Mouse (Mus musculus) E14TG2a.4 (cell line): ENCODE results near the gene 1700125H20Rik.

ENCODE experiments used
- H3K27me3 ChIP-seq: 2 replicates; pipeline ENCODE4 v1.6.1; 2014; ENCODE audit warnings: low read length, control low read depth; ENCODE audit not compliant: insufficient read depth
- H3K36me3 ChIP-seq: 2 replicates; pipeline ENCODE4 v1.6.1; 2014; ENCODE audit warnings: low read length, control low read depth; ENCODE audit not compliant: insufficient read depth
- H3K4me1 ChIP-seq: replicated peaks from 2 replicates; pipeline ENCODE4 v1.6.1; 2014; ENCODE audit warnings: low read depth, low read length, control low read depth
- H3K4me3 ChIP-seq: replicated peaks from 2 replicates; pipeline ENCODE4 v1.5.1; 2014; ENCODE audit warnings: mild to moderate bottlenecking, low read length
- H3K9me3 ChIP-seq: 2 replicates; pipeline ENCODE4 v1.6.1; 2014; ENCODE audit warnings: low read length, control low read depth
- CTCF ChIP-seq: conservative IDR thresholded peaks from 2 replicates; pipeline ENCODE4 v1.5.1; 2014; ENCODE audit warnings: low read length
- NANOG ChIP-seq: IDR thresholded peaks from 2 replicates; pipeline ENCODE4 v1.6.1; 2014; ENCODE audit warnings: borderline replicate concordance, low read length, mixed read lengths
- POU5F1 ChIP-seq: IDR thresholded peaks from 2 replicates; pipeline ENCODE4 v1.6.1; 2014; ENCODE audit warnings: low read length, borderline replicate concordance

Gene 1700125H20Rik

DNA sequence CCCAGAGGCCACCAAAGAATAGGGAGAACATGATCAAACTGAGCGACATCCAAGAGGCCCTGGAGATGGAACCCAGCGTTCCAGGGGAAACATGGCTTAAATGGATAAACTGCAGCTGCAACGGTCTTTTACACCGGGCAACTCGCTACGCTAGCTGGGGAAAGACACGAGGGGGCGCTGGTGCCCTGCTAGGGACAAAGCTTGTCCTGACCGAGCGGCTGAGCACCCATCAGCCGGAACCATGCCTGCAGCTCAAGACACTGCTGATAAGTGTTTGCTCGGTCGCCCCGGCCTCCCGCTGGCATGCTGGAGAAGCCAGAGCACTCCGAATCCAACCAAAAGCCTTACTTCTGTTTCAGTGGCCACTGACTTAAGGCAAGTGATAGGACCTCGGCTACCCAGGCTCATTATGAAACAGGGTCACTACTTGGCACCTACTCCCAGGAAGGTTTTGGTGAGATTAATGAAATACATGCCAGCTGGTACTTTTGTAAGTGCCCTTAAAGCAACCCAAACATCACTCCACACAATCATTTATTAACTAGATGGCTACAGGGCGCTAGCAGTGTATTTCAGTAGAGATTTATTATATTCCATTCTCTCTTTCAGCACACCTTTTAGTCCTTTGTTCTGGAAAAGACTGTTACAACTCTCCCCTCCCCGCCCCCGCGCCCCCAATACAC, at the start of gene 1700125H20Rik:
1700125H20Rik (plus strand) TSS at position 347 of the 683 bp plus-strand sequence.
- H3K9me3 ChIP-seq: peaks cover 3% of the 10 kb centered on the region; the same call in 1 of the 2 replicates
- H3K4me1 ChIP-seq: peaks cover 8% of the 10 kb centered on the region
- H3K27me3 ChIP-seq: peaks cover 21% of the 10 kb centered on the region
- H3K36me3 ChIP-seq: no peaks in the 10 kb centered on the region
- TF ChIP-seq POU5F1: no peak
- TF ChIP-seq NANOG: no peak
- peak; percentile 85 for TF ChIP-seq CTCF
- no peak within 1 kb of the TSS for H3K4me3 ChIP-seq

GRCm38 (mm10) chr11:85122073-85122472, 48.1 kb upstream of the 1700125H20Rik start:
- no peaks in the 10 kb centered on the region for H3K4me1 ChIP-seq
- H3K4me3 ChIP-seq: no peak overlapping the region
- no peak for TF ChIP-seq CTCF
- no peak for TF ChIP-seq NANOG
- TF ChIP-seq POU5F1: no peak
- H3K36me3 ChIP-seq: no peaks in the 10 kb centered on the region
- no peaks in the 10 kb centered on the region for H3K9me3 ChIP-seq
- H3K27me3 ChIP-seq: no peaks in the 10 kb centered on the region

GRCm38 (mm10) chr11:85123267-85123992, 46.8 kb upstream of the 1700125H20Rik start:
- H3K4me3 ChIP-seq: no peak overlapping the region
- no peak for TF ChIP-seq POU5F1
- no peak for TF ChIP-seq NANOG
- no peak for TF ChIP-seq CTCF
- no peaks in the 10 kb centered on the region for H3K9me3 ChIP-seq
- no peaks in the 10 kb centered on the region for H3K4me1 ChIP-seq
- no peaks in the 10 kb centered on the region for H3K27me3 ChIP-seq
- H3K36me3 ChIP-seq: no peaks in the 10 kb centered on the region

DNA sequence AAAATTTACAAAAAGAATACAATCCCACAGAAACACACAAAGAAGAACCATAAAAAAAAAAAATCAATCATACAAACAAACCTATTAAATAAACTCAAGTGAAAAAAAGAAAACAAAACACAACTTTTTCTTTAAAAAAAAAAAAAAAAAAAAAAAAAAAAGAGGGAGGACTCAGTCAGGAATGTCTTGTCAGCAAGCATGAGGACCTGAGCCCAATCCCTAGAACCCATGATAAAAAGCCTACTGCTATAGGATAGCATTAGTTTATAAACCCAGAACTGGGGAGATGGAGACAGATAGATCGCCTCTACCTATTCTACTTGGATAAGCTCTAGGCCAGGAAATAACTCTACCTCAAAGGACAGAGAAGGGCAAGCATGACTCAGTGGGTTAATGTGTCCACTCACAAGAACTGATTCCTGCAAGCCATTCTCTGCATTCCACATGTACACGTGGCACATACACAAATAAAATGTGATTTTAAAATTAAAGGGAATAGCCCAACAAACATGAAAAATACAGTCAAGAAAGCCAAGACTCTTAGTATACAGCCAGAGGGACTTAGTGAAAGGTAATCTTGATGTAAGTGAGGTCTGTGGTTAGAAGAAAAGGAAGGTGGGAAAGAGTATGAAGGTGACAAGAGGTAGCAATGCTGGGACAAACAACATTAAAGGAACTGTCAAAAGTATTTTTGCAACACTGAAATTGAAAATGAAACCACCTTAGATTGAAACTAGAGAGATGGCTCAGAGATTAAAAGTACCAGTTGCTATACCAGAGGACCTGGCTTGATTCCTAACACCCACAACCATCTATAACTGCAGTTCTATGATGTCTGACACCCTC, 43.7 kb upstream of the 1700125H20Rik start:
- H3K36me3 ChIP-seq: no peaks in the 10 kb centered on the region
- no peak for TF ChIP-seq NANOG
- TF ChIP-seq POU5F1: no peak
- no peak for TF ChIP-seq CTCF
- H3K4me1 ChIP-seq: no peaks in the 10 kb centered on the region
- H3K27me3 ChIP-seq: no peaks in the 10 kb centered on the region
- no peaks in the 10 kb centered on the region for H3K9me3 ChIP-seq
- no peak overlapping the region for H3K4me3 ChIP-seq

- no peaks in the 10 kb centered on the region for H3K9me3 ChIP-seq
- no peak overlapping the region for H3K4me3 ChIP-seq
- no peak for TF ChIP-seq NANOG
- TF ChIP-seq CTCF: no peak
- no peak for TF ChIP-seq POU5F1
- H3K27me3 ChIP-seq: no peaks in the 10 kb centered on the region
- H3K36me3 ChIP-seq: no peaks in the 10 kb centered on the region
- H3K4me1 ChIP-seq: no peaks in the 10 kb centered on the region
Observed at GRCm38 (mm10) chr11:85128883-85129282, 41.3 kb upstream of the 1700125H20Rik start.

- no peak overlapping the region for H3K4me3 ChIP-seq
- H3K9me3 ChIP-seq: no peaks in the 10 kb centered on the region
- no peaks in the 10 kb centered on the region for H3K36me3 ChIP-seq
- no peak for TF ChIP-seq CTCF
- TF ChIP-seq POU5F1: no peak
- no peak for TF ChIP-seq NANOG
- no peaks in the 10 kb centered on the region for H3K27me3 ChIP-seq
- H3K4me1 ChIP-seq: no peaks in the 10 kb centered on the region
Observed at GRCm38 (mm10) chr11:85131542-85131941, 38.7 kb upstream of the 1700125H20Rik start.

DNA sequence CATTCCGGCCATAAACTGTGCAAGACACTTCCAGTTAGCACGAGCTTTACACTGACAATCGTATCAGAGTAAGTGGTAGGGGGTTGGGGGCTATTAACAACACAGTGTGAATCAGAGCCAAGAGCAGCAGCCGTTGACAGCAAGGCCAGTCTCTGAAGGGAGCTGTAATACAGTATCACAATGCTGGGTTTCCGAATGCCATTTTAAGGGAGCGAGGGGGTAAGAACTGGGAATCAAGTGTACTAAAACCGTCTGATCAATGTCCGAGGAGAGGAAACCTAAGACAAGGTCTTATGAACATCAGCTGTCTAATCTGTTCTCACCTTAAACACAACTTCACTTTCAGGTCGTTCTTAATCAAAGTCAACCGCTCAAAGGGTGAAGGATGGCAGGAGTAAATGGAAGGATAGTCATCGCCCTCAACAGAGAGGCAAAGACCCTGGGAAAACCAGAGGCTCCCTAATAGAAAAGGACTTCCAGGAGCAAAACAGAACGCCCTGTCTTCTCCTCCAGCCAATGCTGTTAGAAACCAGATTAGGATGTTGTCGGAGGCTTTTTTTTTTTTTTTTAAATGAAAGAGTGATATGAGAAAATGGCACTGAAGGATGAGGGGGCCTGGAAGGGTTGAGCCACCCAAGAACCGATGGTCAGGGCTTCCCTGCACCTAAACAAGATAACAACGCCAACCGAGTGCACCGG, 31.3 kb upstream of the 1700125H20Rik start:
- H3K36me3 ChIP-seq: no peaks in the 10 kb centered on the region
- H3K4me1 ChIP-seq: peaks cover 30% of the 10 kb centered on the region
- H3K4me3 ChIP-seq: peak overlapping the region; percentile 92
- no peaks in the 10 kb centered on the region for H3K27me3 ChIP-seq
- no peak for TF ChIP-seq NANOG
- TF ChIP-seq CTCF: no peak
- no peak for TF ChIP-seq POU5F1
- no peaks in the 10 kb centered on the region for H3K9me3 ChIP-seq
